Mouse (Mus musculus) neutrophil, adult 83 days (primary cell): ENCODE data around the gene Gm28845. TPM values are rescaled to one million over a fixed set of nuclear protein-coding genes. Genes with fewer than 3 reads are reported as not detected.

Experiments
- total RNA-seq, 2 experiments: library from RNA; stranded (reverse); gene quantifications; one replicate each; pipeline ENCODE4 v1.2.4; 2023

The Gm28845 gene
- total RNA-seq = not detected

DNA sequence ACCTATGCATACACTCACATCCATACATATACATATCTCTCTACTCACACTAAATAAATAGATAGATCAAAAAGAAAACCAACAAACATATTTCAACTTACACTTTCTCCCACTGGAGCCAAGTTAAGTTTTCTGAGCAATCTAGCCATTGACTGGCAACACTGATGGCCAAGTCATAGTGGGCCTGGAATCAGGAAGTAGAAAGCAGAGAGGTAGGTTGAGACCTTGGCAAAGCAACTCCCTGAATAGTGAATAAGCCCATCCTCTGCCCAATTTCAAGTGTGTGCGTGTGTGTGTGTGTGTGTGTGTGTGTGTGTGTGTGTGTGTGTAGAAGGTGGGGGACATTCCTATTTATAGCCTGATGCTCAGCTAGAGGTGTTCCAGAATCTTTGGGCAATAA, at the start of gene Gm28845:
Gene Gm28845 (minus strand): TSS at position 121 of the 400 bp plus-strand sequence.

GRCm38 (mm10) chr1:65122574-65123372, 3.4 kb upstream of the Gm28845 start, which contains the start of gene D630023F18Rik:
Gene D630023F18Rik (minus strand): TSS chr1:65123214.

GRCm38 (mm10) chr1:65103273-65103672, 16.1 kb downstream of the Gm28845 start, which contains the start of gene Cryga:
Gene Cryga (minus strand): TSS chr1:65103373.

DNA sequence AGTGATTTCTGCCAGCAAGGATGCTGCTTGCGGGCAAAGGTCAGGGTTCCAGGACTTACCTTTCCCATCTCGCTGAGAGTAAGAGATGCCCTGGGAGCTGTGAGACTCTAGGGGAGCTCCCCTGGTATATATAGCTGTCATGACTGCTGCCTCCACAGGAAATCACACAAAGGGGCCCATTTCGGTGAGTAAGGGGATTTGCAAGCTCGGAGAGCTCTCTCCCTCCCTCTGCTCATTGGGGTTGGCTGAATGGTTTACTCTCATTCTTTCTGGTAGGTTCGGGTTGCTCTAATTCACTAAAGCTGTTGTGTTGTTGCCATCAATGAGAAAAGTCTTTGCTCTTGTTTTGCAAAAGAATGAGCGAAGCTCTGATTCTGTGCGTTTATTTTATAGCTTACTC, 37.2 kb downstream of the Gm28845 start, which contains the start of gene Crygb:
Gene Crygb (minus strand): TSS at position 101 of the 400 bp plus-strand sequence.

DNA sequence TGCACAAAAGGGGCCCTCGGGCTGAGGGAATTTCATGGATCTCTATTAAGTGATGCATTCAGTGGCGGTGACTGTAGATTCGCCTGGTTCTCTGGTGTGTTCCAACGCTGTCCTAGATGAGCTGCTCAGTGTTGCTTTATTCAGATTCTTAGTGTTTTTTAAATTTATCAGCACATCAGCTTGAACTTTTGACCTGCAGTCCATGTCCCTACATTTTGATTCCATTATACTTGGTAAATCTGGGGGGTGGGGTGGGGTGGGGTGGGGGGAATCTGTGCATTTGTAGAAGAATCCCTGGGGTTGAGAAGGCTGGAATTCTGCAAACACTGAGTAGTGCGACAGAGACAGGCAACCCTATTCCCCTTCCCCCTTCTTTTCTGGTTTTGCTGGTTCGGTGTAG, 45.8 kb downstream of the Gm28845 start, which contains the start of gene Crygc:
Gene Crygc (minus strand): TSS at position 101 of the 400 bp plus-strand sequence.

DNA sequence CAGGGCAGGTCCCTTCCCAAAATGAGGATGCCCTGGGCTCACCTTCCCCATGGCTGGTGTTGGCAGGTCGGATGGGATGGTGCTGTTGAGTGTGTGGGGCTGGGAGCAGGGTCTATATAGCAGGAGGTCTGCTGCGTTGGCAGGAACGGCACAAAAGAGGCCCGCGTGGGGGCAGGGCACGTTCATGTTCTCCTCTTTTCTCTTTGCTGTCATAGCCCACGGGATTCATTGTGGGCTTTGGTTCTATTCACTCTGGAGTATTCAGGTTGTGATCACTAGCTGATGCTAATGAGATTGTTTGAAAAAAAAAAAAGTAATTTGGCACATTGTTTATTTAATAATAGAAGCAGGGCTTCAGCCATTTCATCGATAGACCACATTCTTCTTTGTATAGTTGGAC, 56.0 kb downstream of the Gm28845 start, which contains the start of gene Crygd:
Gene Crygd (minus strand): TSS at position 101 of the 400 bp plus-strand sequence.

GRCm38 (mm10) chr1:65050952-65051351, 68.4 kb downstream of the Gm28845 start, which contains the start of gene Cryge:
Gene Cryge (minus strand): TSS chr1:65051149.

Other genes with a start within 250 kb of the Gm28845 start
- 10 to 100 TPM; 47.6 to 61.1 TPM for gene Plekhm3, start 162.7 kb downstream of the Gm28845 start, total RNA-seq
- gene Akr1cl, start 86.8 kb downstream of the Gm28845 start, total RNA-seq = not detected
- gene Cryge, start 68.4 kb downstream of the Gm28845 start, total RNA-seq = not detected
- not detected for gene Crygd, start 56.1 kb downstream of the Gm28845 start, total RNA-seq
- not detected for gene Crygc, start 45.9 kb downstream of the Gm28845 start, total RNA-seq
- gene Crygb, start 37.3 kb downstream of the Gm28845 start, total RNA-seq = not detected
- not detected for gene Cryga, start 16.2 kb downstream of the Gm28845 start, total RNA-seq
- 1 to 10 TPM in 1 of 2 experiments, under 1 TPM in 1; 0.96 to 1.1 TPM for gene D630023F18Rik, start 3.7 kb upstream of the Gm28845 start, total RNA-seq
- gene Idh1, start 66.9 kb upstream of the Gm28845 start, total RNA-seq = 10 to 100 TPM; 85.6 to 89.4 TPM
- gene Pikfyve, start 67.1 kb upstream of the Gm28845 start, total RNA-seq = 10 to 100 TPM; 32.2 to 36.3 TPM
- not detected for gene Pth2r, start 162.5 kb upstream of the Gm28845 start, total RNA-seq